Mouse (Mus musculus) embryo, embryonic 11.5 days (tissue): ENCODE measurements around the gene Bbs7.

Experiments
- DNase-seq: peaks from one replicate; pipeline ENCODE4 v3.0.0-alpha.2; 2012; ENCODE audit warnings: low read depth, low spot score

Gene Bbs7

GRCm38 (mm10) chr3:36551851-36552384 is 61.4 kb downstream of the Bbs7 start:
- no peak for DNase-seq

GRCm38 (mm10) chr3:36551343-36551742 is 61.9 kb downstream of the Bbs7 start:
- DNase-seq: no peak

- DNase-seq: no peak
Observed at GRCm38 (mm10) chr3:36544961-36545360, 68.3 kb downstream of the Bbs7 start.

GRCm38 (mm10) chr3:36541399-36541798 is 71.9 kb downstream of the Bbs7 start:
- DNase-seq: no peak

- DNase-seq: no peak
Observed at GRCm38 (mm10) chr3:36540756-36541155, 72.5 kb downstream of the Bbs7 start.

GRCm38 (mm10) chr3:36537701-36538470 is 75.4 kb downstream of the Bbs7 start:
- DNase-seq: no peak

GRCm38 (mm10) chr3:36536041-36536440 is 77.2 kb downstream of the Bbs7 start:
- no peak for DNase-seq

- no peak for DNase-seq
Observed at GRCm38 (mm10) chr3:36533201-36533672, 80.0 kb downstream of the Bbs7 start.

GRCm38 (mm10) chr3:36532738-36533137 is 80.5 kb downstream of the Bbs7 start:
- DNase-seq: no peak

GRCm38 (mm10) chr3:36531979-36532542 is 81.2 kb downstream of the Bbs7 start:
- DNase-seq: no peak

GRCm38 (mm10) chr3:36531242-36531641 is 82.0 kb downstream of the Bbs7 start:
- DNase-seq: no peak

GRCm38 (mm10) chr3:36530781-36531180 is 82.5 kb downstream of the Bbs7 start:
- no peak for DNase-seq

- DNase-seq: no peak
Observed at GRCm38 (mm10) chr3:36530345-36530744, 82.9 kb downstream of the Bbs7 start.

- no peak for DNase-seq
Observed at GRCm38 (mm10) chr3:36524466-36524865, 88.8 kb downstream of the Bbs7 start.
